Mouse (Mus musculus) right cerebral cortex, adult 2 months (tissue): ENCODE data around the gene Olfr1034.
"Not testable (repeated sequence)": the region's sequence is repeated elsewhere in the genome, so short reads cannot be mapped to it uniquely, and the experiment has no call there.

Experiments
- DNase-seq, 2 experiments: peaks; one replicate each; pipeline ENCODE4 v3.0.0; 2021 to 2022; ENCODE audit warnings: low spot score in 2 of 2

Gene Olfr1034

GRCm38 (mm10) chr2:86045561-86045960 lies at the start of gene Olfr1034:
Gene Olfr1034 (plus strand): TSS chr2:86045861.
- DNase-seq = no peak

GRCm38 (mm10) chr2:86005240-86005639 lies 40.4 kb upstream of the Olfr1034 start, which contains the start of gene Olfr1032:
Gene Olfr1032 (plus strand): TSS chr2:86005540.
- DNase-seq = no peak

GRCm38 (mm10) chr2:86020406-86020805 lies 25.3 kb upstream of the Olfr1034 start, which contains the start of gene Olfr1033:
Gene Olfr1033 (plus strand): TSS chr2:86020633.
- DNase-seq = not testable (repeated sequence)

GRCm38 (mm10) chr2:86021518-86021917 lies 24.1 kb upstream of the Olfr1034 start:
- DNase-seq = not testable (repeated sequence)

GRCm38 (mm10) chr2:86050777-86051176 lies 5.1 kb downstream of the Olfr1034 start:
- DNase-seq = not testable (repeated sequence)

- DNase-seq = not testable (repeated sequence)
Measured at GRCm38 (mm10) chr2:86063766-86064165, 18.1 kb downstream of the Olfr1034 start.

- no peak for DNase-seq
Measured at GRCm38 (mm10) chr2:86070189-86070588, 24.5 kb downstream of the Olfr1034 start.

- DNase-seq = not testable (repeated sequence)
Measured at GRCm38 (mm10) chr2:86073692-86074091, 28.0 kb downstream of the Olfr1034 start, which contains the start of gene Olfr1036. Gene Olfr1036 (plus strand): TSS chr2:86073992.

GRCm38 (mm10) chr2:86080478-86080877 lies 34.8 kb downstream of the Olfr1034 start:
- not testable (repeated sequence) for DNase-seq

- no peak for DNase-seq
Measured at GRCm38 (mm10) chr2:86087285-86087684, 41.6 kb downstream of the Olfr1034 start, which contains the start of gene Olfr1037. Gene Olfr1037 (minus strand): TSS chr2:86087385.
